Comparison of ENCODE assay signal across 16 mouse cellular contexts in genomic region chr8:118725651-118726050, GRCm38 (mm10).
"Had no signal": no experiment of that assay in that cellular context is flagged by ENCODE, and none has a peak within 500 bp of the region (broad histone marks: within the 10 kb centered on the region; RNA-seq: fewer than 3 reads in every experiment).

No protein-coding gene starts in this region.

- DNase-seq: retina, postnatal 1 day; right cerebral cortex, adult 18-20 months; right cerebral cortex, postnatal 14 days; right cerebral cortex, postnatal 25 days; right cerebral cortex, postnatal 4 days; spleen, adult 18-20 months; thymus, adult 18-20 months; thymus, adult 2 months; thymus, postnatal 14 days; thymus, postnatal 25 days; thymus, postnatal 36 days; thymus, postnatal 4 days had no signal

- H3K9ac ChIP-seq: neural tube, embryonic 13.5 days; neural tube, embryonic 15.5 days; stomach, embryonic 15.5 days had no signal

- H3K4me2 ChIP-seq: neural tube, embryonic 13.5 days; neural tube, embryonic 15.5 days; stomach, embryonic 15.5 days had no signal

- H3K4me1 ChIP-seq: neural tube, embryonic 13.5 days; neural tube, embryonic 15.5 days; stomach, embryonic 15.5 days had no signal

- H3K36me3 ChIP-seq: neural tube, embryonic 13.5 days; neural tube, embryonic 15.5 days; stomach, embryonic 15.5 days had no signal

- H3K9me3 ChIP-seq: neural tube, embryonic 13.5 days; neural tube, embryonic 15.5 days; stomach, embryonic 15.5 days had no signal

- H3K27ac ChIP-seq: neural tube, embryonic 13.5 days; neural tube, embryonic 15.5 days; stomach, embryonic 15.5 days; stomach, postnatal 0 days had no signal

- H3K27me3 ChIP-seq: neural tube, embryonic 13.5 days; neural tube, embryonic 15.5 days; stomach, embryonic 15.5 days had no signal

- H3K4me3 ChIP-seq: neural tube, embryonic 13.5 days; neural tube, embryonic 15.5 days; stomach, embryonic 15.5 days had no signal
